Mouse (Mus musculus): ENCODE results near the gene Acot6. TPM values are rescaled to one million over a fixed set of nuclear protein-coding genes. Genes with fewer than 3 reads are reported as not detected.

Gene Acot6
- polyA plus RNA-seq, 1 experiment from 2014 or later = 1.2 TPM

DNA sequence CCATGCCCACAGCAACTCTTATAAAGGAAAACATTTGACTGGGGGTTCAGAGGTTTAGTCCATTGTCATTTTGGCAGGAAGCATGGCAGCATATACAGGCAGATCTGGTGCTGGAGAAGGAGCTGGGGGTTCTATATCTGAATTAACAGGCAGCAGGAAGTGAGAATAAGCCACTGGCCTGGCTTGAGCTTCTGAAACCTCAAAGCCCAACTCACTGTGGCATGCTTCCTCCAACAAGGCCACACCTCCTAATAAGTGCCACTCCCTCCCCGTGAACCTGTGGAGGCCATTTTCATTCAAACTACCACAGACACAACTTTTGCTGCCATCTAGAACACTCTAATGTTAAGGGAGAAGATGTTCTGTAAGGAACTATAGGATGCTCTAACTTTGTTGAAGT lies 7.2 kb downstream of the Acot6 start:
- Histone ChIP-seq H3K4me2 (replicated peaks) (no peak overlapping the region), H3K36me3 (no peaks in the 10 kb centered on the region), H3K9me3 (no peaks in the 10 kb centered on the region), H3K4me3 (no peak overlapping the region), H3K4me1 (no peaks in the 10 kb centered on the region), H3K9ac (replicated peaks) (no peak overlapping the region), H3K27me3 (no peaks in the 10 kb centered on the region), H3K27ac (replicated peaks) (no peak overlapping the region)
- 90% methylated on average over 1 of the region's 1 CpGs for WGBS
- ATAC-seq (replicated peaks) = no peak

DNA sequence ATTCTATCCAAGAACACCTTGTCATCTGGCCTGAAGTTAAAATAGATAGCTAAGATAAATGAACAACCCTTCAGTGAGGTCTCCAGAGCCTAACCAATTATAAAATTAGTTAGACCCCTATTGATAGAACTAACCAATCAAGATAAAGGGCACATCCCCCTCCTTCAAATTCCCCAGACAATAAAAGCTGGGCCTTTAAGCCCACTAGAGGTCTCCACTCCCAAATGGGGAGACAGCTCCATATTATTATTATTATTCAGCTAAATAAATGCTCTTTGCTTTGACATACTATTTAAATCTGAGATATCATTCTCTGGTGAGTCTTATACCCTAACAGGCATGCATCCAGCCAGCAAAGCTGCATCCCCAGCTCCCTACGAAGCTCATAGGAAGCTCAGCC lies 9.5 kb downstream of the Acot6 start:
- Histone ChIP-seq H3K4me1 (peaks cover 7% of the 10 kb centered on the region), H3K9me3 (no peaks in the 10 kb centered on the region), H3K4me3 (no peak overlapping the region), H3K27me3 (no peaks in the 10 kb centered on the region), H3K27ac (replicated peaks) (no peak overlapping the region), H3K4me2 (replicated peaks) (no peak overlapping the region), H3K9ac (replicated peaks) (no peak overlapping the region), H3K36me3 (no peaks in the 10 kb centered on the region)
- no peak for ATAC-seq (replicated peaks)
- WGBS = 77% methylated on average over 1 of the region's 1 CpGs

DNA sequence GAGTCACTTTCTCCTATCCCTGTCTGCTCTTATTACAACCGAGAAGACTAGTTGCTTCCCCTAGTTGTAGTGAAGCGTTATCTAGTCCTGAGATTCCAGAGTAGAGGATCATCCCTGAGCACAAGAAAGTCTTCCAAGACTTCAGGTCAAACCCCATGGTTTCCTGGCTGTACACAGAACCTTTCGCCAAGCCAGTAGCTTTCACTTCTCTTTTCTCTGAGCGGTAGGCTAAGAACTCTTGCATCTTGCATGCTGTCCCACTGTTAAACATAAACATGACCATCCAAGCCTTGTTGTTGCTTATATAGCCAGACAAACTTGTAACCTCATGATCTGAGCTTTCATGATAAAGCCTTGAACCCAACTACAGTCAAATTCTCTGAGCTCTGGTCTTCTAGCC lies 10.4 kb downstream of the Acot6 start:
- H3K9ac ChIP-seq (replicated peaks) = no peak overlapping the region
- H3K4me3 ChIP-seq = no peak overlapping the region
- H3K27me3 ChIP-seq = no peaks in the 10 kb centered on the region
- no peaks in the 10 kb centered on the region for H3K9me3 ChIP-seq
- no peak overlapping the region for H3K4me2 ChIP-seq (replicated peaks)
- peaks cover 12% of the 10 kb centered on the region for H3K4me1 ChIP-seq
- no peak for ATAC-seq (replicated peaks)
- H3K36me3 ChIP-seq = no peaks in the 10 kb centered on the region
- no peak overlapping the region for H3K27ac ChIP-seq (replicated peaks)
- 93% methylated on average over 4 of the region's 4 CpGs for WGBS

DNA sequence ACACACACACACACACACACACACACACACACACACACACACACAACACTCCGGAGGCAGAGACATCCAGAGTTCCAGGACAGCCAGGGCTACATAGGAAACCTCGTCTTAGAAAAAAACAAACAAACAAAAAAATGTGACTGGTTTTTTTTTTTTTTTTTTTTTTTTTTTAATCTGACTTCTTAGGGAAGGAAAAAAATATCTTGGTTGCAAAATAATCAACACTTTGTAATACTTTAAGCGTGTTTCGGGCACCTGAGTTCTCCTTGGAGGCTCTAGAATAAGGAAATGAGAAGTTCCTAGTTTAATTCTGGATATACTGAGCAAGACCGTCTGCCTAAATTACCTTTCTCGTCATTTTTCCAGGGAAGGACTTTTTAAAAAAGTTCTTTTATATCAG lies 13.2 kb downstream of the Acot6 start:
- WGBS = 39% methylated on average over 6 of the region's 6 CpGs
- H3K9ac ChIP-seq (replicated peaks) = no peak overlapping the region
- H3K4me1 ChIP-seq = peaks cover 12% of the 10 kb centered on the region
- H3K9me3 ChIP-seq = no peaks in the 10 kb centered on the region
- H3K36me3 ChIP-seq = no peaks in the 10 kb centered on the region
- H3K4me2 ChIP-seq (replicated peaks) = peak overlapping the region; percentile 58
- no peaks in the 10 kb centered on the region for H3K27me3 ChIP-seq
- peak overlapping the region; percentile 59 for H3K4me3 ChIP-seq
- no peak overlapping the region for H3K27ac ChIP-seq (replicated peaks)
- 0 out of 2 replicates have a peak, but pooled peaks have one; percentile 7 for ATAC-seq (replicated peaks)

DNA sequence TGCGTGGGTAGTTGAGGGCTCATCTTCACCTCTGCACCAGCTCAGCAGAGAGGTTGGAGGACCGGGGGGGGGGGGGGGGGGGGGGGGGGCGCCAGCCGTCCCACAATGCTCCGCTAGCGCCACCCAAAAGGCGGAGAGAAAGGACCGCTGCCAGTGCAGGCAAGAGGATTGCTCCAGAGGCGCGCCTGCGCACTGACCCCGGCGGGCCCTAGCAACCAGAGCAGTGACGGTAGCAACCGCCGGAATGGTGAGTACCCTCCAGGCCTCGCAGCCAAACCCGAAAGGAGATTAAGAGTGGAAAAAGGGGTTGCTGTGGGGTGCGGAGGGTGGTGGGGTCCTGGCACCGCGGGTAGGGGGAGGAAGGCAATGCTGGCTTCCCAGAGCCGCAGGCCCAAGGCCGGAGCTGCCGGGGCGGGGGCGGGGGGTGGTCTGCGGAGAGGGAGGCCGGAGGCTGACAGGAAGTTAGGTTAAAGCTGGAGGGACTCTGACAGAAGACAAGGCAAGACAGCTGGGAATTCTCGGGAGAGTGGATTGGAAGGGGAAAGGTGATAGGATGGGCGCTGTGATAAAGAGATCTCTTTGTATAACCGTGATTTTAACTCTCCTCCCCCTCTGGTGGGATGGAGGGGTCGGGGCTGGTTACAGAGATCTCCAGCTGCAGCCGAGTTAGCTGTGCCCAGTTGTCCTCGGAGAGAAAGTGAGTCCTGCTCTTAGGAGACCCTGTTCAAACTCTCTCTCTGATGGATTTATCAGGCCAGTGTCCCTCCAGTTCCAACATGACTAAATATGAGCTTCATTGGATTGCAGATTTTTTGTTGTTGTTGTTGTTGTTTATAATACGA lies 13.9 kb downstream of the Acot6 start, which contains the start of gene Dnal1:
Gene Dnal1 (plus strand): TSS at position 214 of the 842 bp plus-strand sequence.
- WGBS = 3% methylated on average over 30 of the region's 35 CpGs

DNA sequence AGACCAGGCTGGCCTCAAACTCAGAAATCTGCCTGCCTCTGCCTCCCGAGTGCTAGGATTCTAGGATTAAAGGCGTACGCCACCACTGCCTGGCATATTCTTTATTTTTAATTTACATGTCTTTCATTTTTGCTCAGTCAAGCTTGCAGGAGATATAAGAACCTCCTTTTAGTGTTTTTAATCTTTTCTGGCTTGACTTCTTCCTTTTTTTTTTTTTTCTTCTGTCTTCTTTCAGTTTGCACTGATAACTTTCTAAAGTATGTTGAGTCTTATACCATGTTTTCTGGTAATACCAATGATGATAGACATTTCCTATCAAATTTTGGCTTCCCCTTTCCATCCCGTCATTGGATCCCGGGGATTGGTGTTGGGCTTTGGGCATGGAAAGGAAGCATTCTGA lies 19.1 kb downstream of the Acot6 start:
- no peak overlapping the region for H3K4me3 ChIP-seq
- no peak overlapping the region for H3K27ac ChIP-seq (replicated peaks)
- peaks cover 9% of the 10 kb centered on the region for H3K4me1 ChIP-seq
- no peaks in the 10 kb centered on the region for H3K27me3 ChIP-seq
- H3K9ac ChIP-seq (replicated peaks) = no peak overlapping the region
- no peak overlapping the region for H3K4me2 ChIP-seq (replicated peaks)
- 95% methylated on average over 5 of the region's 5 CpGs for WGBS
- H3K9me3 ChIP-seq = no peaks in the 10 kb centered on the region
- no peak for ATAC-seq (replicated peaks)
- H3K36me3 ChIP-seq = 0 out of 2 replicates have a peak, but pooled peaks cover 3% of the 10 kb centered on the region

More for the DNA sequence above, 13.9 kb downstream of the Acot6 start, which contains the start of gene Dnal1:
- H3K4me3 ChIP-seq = peak within 1 kb of the TSS; percentile 59
- H3K4me2 ChIP-seq (replicated peaks) = peak within 1 kb of the TSS; percentile 58
- peak within 1 kb of the TSS; percentile 64 for H3K9ac ChIP-seq (replicated peaks)
- peak within 1 kb of the TSS; percentile 49 for H3K27ac ChIP-seq (replicated peaks)
- H3K9me3 ChIP-seq = no peaks in the 10 kb centered on the region
- ATAC-seq (replicated peaks) = peak; percentile 99
- no peaks in the 10 kb centered on the region for H3K27me3 ChIP-seq
- H3K4me1 ChIP-seq = peaks cover 12% of the 10 kb centered on the region
- no peaks in the 10 kb centered on the region for H3K36me3 ChIP-seq

DNA sequence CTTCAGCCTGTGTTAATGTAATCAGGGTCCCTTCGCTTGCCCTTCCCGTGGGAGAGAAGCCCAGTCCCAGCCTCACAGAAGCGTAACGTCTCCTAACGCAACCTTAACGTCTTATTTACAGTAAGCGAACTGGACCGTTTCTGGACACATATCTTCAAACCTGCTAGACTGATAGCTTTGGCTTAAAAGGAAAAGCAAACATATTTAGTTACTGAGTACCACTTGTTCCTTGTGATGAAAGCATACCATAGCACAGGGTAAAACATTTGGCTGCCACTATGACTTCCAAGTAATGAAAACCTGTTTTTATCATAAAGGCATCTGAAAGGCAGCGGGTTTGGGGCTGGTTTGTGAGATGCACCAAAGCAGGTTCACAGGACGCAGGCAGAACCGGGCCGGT lies 25.4 kb downstream of the Acot6 start:
- peaks cover 13% of the 10 kb centered on the region for H3K36me3 ChIP-seq
- no peak overlapping the region for H3K9ac ChIP-seq (replicated peaks)
- no peak overlapping the region for H3K27ac ChIP-seq (replicated peaks)
- no peak overlapping the region for H3K4me2 ChIP-seq (replicated peaks)
- H3K27me3 ChIP-seq = no peaks in the 10 kb centered on the region
- H3K4me1 ChIP-seq = no peaks in the 10 kb centered on the region
- ATAC-seq (replicated peaks) = no peak
- H3K4me3 ChIP-seq = no peak overlapping the region
- 89% methylated on average over 12 of the region's 12 CpGs for WGBS
- no peaks in the 10 kb centered on the region for H3K9me3 ChIP-seq

DNA sequence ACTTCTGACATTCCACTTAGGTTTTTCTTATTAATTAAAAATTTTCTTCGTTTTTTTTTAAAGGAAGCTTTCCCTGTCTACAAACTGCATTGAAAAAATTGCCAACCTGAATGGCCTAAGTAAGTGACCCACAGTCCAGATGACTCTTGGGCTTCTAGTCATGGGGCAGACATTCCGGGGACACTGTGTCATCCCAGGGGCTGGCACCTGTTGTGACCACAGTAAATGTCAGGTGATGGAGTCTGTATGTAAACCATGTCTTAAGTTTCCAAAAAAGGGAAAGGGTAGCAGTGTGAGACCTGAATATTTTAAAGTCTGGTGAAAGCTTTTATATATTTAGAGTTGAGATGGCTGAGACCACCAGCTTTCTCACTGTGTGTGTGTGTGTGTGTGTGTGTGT lies 26.4 kb downstream of the Acot6 start:
- no peaks in the 10 kb centered on the region for H3K9me3 ChIP-seq
- no peaks in the 10 kb centered on the region for H3K27me3 ChIP-seq
- no peak overlapping the region for H3K4me3 ChIP-seq
- H3K27ac ChIP-seq (replicated peaks) = no peak overlapping the region
- no peaks in the 10 kb centered on the region for H3K4me1 ChIP-seq
- H3K4me2 ChIP-seq (replicated peaks) = no peak overlapping the region
- peaks cover 16% of the 10 kb centered on the region for H3K36me3 ChIP-seq
- no peak overlapping the region for H3K9ac ChIP-seq (replicated peaks)
- 90% methylated on average over 2 of the region's 2 CpGs for WGBS
- no peak for ATAC-seq (replicated peaks)

DNA sequence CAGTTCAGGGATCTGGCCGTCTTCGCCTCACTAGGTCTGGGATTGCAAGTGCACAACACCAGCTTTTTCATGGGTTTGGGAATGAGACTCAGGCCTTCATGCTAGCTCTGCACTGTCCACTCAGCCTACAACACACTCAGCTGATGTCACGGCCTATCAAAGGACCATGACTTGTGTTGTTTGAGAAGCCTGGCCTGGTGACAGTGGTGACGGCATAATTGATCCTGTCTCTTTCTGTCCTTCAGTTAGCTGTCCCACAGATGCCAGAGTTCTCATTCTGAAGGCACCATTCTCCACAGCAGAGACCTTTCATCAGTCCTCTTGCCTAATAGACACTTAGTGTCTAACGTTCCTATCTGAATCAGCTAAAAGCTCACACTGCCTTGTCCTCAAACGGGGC lies 28.1 kb downstream of the Acot6 start:
- no peak overlapping the region for H3K4me2 ChIP-seq (replicated peaks)
- no peak overlapping the region for H3K4me3 ChIP-seq
- peaks cover 20% of the 10 kb centered on the region for H3K36me3 ChIP-seq
- no peaks in the 10 kb centered on the region for H3K27me3 ChIP-seq
- H3K9me3 ChIP-seq = no peaks in the 10 kb centered on the region
- no peak for ATAC-seq (replicated peaks)
- no peak overlapping the region for H3K9ac ChIP-seq (replicated peaks)
- no peaks in the 10 kb centered on the region for H3K4me1 ChIP-seq
- no peak overlapping the region for H3K27ac ChIP-seq (replicated peaks)
- 88% methylated on average over 6 of the region's 6 CpGs for WGBS

DNA sequence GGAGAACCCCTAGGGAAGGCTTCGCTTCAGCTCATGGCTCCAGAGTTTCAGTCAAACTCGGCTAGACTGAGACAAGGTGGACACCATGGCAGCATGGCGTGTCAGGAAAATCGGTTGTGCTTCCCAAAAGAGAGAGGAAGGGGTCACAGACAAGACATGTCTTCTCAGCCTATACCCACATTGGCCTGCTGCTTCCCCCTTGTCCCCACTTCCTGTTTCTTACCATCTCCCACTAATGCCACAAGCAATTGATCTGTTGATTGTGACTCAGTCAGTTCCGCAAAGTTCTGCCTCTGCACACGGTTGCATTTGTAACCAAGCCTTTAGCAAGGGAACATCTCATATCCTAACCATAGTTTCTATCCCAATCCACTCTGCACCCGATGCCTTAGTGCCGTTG lies 29.5 kb downstream of the Acot6 start:
- 96% methylated on average over 8 of the region's 8 CpGs for WGBS
- Histone ChIP-seq H3K27me3 (no peaks in the 10 kb centered on the region), H3K27ac (replicated peaks) (no peak overlapping the region), H3K36me3 (peaks cover 20% of the 10 kb centered on the region), H3K4me3 (no peak overlapping the region), H3K9me3 (no peaks in the 10 kb centered on the region), H3K4me2 (replicated peaks) (no peak overlapping the region), H3K9ac (replicated peaks) (no peak overlapping the region), H3K4me1 (no peaks in the 10 kb centered on the region)
- no peak for ATAC-seq (replicated peaks)

DNA sequence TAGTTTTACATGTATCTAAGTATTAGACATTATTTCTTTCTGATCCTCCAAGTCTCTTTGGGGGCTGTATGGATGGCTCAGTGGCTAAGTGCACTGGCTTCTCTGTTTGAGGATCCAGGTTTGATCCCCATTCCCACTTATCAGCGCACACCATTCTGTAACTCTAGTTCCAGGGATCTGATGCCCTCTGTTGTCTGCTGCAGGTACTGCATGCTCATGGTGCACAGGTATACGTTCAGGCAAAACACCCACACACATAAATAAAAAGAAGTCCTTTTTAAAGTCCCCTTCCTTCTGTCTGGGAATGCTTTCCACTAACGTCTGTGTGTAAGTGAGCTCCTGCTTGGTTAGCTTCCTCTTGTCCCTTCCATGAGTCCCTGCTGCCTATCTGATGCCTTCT lies 31.8 kb downstream of the Acot6 start:
- Histone ChIP-seq H3K4me2 (replicated peaks) (no peak overlapping the region), H3K4me1 (no peaks in the 10 kb centered on the region), H3K9ac (replicated peaks) (no peak overlapping the region), H3K36me3 (peaks cover 34% of the 10 kb centered on the region), H3K27ac (replicated peaks) (no peak overlapping the region), H3K4me3 (no peak overlapping the region), H3K9me3 (no peaks in the 10 kb centered on the region), H3K27me3 (no peaks in the 10 kb centered on the region)
- WGBS = 69% methylated on average over 3 of the region's 3 CpGs
- no peak for ATAC-seq (replicated peaks)

DNA sequence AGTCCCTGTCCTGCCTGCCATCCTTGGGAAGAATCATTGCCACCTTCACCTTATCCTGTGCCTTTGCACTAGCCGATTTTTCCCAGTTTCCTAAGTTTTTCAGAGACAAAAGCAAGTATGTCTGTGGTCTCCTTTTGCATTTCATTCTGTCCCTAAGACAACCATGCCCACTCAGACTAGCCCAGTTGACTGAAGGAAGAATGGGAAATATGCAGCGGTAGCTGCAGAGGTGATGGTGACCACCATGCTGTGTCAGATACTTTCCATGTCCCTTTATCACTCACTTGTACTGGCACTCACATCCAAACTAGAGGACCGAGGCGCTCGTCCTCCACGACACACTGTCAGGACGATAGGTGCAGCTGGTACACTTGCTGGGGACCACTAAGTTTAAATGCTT lies 36.7 kb downstream of the Acot6 start:
- Histone ChIP-seq H3K9ac (replicated peaks) (no peak overlapping the region), H3K4me2 (replicated peaks) (no peak overlapping the region), H3K36me3 (peaks cover 20% of the 10 kb centered on the region), H3K9me3 (no peaks in the 10 kb centered on the region), H3K27me3 (no peaks in the 10 kb centered on the region), H3K4me3 (no peak overlapping the region), H3K4me1 (no peaks in the 10 kb centered on the region), H3K27ac (replicated peaks) (no peak overlapping the region)
- 96% methylated on average over 7 of the region's 7 CpGs for WGBS
- ATAC-seq (replicated peaks) = no peak

DNA sequence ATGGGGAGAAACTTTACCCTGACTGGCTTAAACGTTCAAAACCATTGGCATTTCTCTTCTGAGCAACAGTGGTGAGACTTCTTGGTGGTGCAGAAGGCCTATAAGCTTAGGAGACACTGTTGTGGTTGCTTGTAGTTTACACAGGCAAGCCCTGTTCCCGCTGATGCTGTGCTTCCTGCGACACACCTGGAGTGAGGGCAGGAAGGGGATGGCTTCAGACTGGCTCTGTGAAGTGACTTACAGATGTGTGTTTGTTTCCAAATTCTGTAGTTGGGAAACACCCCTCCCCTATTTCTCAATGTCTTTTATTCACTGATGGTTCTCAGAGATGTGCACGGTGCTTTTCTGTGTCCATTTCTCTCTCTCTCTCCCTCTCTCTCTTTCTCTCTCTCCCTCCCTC lies 39.7 kb downstream of the Acot6 start:
- H3K9me3 ChIP-seq = no peaks in the 10 kb centered on the region
- no peaks in the 10 kb centered on the region for H3K27me3 ChIP-seq
- H3K9ac ChIP-seq (replicated peaks) = no peak overlapping the region
- H3K4me2 ChIP-seq (replicated peaks) = no peak overlapping the region
- no peak for ATAC-seq (replicated peaks)
- peaks cover 18% of the 10 kb centered on the region for H3K36me3 ChIP-seq
- 76% methylated on average over 4 of the region's 4 CpGs for WGBS
- no peaks in the 10 kb centered on the region for H3K4me1 ChIP-seq
- H3K27ac ChIP-seq (replicated peaks) = no peak overlapping the region
- no peak overlapping the region for H3K4me3 ChIP-seq
